Mouse (Mus musculus) right cerebral cortex, postnatal 14 days (tissue): ENCODE data around the gene Ric3.

Experiments
- DNase-seq: peaks from one replicate; pipeline ENCODE4 v3.0.0; 2022

The Ric3 gene

GRCm38 (mm10) chr7:108996156-108996555 is 87.0 kb downstream of the Ric3 start:
- DNase-seq, result no peak

GRCm38 (mm10) chr7:108993881-108994291 is 89.2 kb downstream of the Ric3 start:
- DNase-seq, result no peak

- no peak for DNase-seq
Observed at GRCm38 (mm10) chr7:108993230-108993629, 89.9 kb downstream of the Ric3 start.

GRCm38 (mm10) chr7:108991207-108991606 is 91.9 kb downstream of the Ric3 start:
- DNase-seq, result peak; percentile 43

GRCm38 (mm10) chr7:108985934-108986708 is 97.0 kb downstream of the Ric3 start:
- no peak for DNase-seq
